Mouse (Mus musculus): ENCODE results near the gene Dot1l. TPM values are rescaled to one million over a fixed set of nuclear protein-coding genes. Genes with fewer than 3 reads are reported as not detected.

Dot1l gene
- polyA plus RNA-seq, 1 experiment from 2014 or later, result 19.5 TPM

- H3K9me3 ChIP-seq, result no peaks in the 10 kb centered on the region
- peak; percentile 10; the same call in 1 of the 2 replicates for ATAC-seq (ENCODE audit: low read depth)
- peak within 1 kb of the TSS; percentile 67 for H3K4me2 ChIP-seq
- H3K27ac ChIP-seq (replicated peaks), result no peak within 1 kb of the TSS
- peak within 1 kb of the TSS; percentile 46 for H3K4me3 ChIP-seq
- peaks cover 47% of the 10 kb centered on the region for H3K27me3 ChIP-seq
- H3K4me1 ChIP-seq (replicated peaks), result peaks cover 13% of the 10 kb centered on the region
- peak within 1 kb of the TSS; percentile 66 for H3K9ac ChIP-seq
- 4% methylated on average over 51 of the region's 51 CpGs for WGBS
- H3K36me3 ChIP-seq, result no peaks in the 10 kb centered on the region
Observed at GRCm38 (mm10) chr10:80843931-80844547, 89.0 kb downstream of the Dot1l start, which contains the start of gene Lingo3. TSS of gene Lingo3 (minus strand) at chr10:80844039.

MicroRNAs encoded within 50 kb of the gene (microRNA counts, 519-probe panel; counts per million panel counts)
- not detected for microRNA mmu-miR-1982

Small RNA genes within 50 kb of the gene (microRNA-seq; reads per million reads assigned to microRNA genes)
- 2.5 reads per million, percentile 10 among the genes with 10 or more reads in this experiment for gene Mir1982

Other genes starting within 250 kb of the Dot1l start
- 1.2 and 1.4 TPM in 2 replicates for gene Atp8b3, start 216.1 kb upstream of the Dot1l start, polyA plus RNA-seq (2015; fragmentation: Nextera tagmentation; extraction: Ambion mirVana)
- gene Rexo1, start 193.6 kb upstream of the Dot1l start, polyA plus RNA-seq (2015; fragmentation: Nextera tagmentation; extraction: Ambion mirVana), result 26.8 and 28.0 TPM in 2 replicates
- gene Klf16, start 177.9 kb upstream of the Dot1l start, polyA plus RNA-seq (2015; fragmentation: Nextera tagmentation; extraction: Ambion mirVana), result 4.9 and 5.5 TPM in 2 replicates
- 108 and 123 TPM in 2 replicates for gene Abhd17a, start 164.9 kb upstream of the Dot1l start, polyA plus RNA-seq (2015; fragmentation: Nextera tagmentation; extraction: Ambion mirVana)
- gene Scamp4, start 152.3 kb upstream of the Dot1l start, polyA plus RNA-seq (2015; fragmentation: Nextera tagmentation; extraction: Ambion mirVana), result 62.7 and 64.8 TPM in 2 replicates
- 3.0 and 4.8 TPM in 2 replicates for gene Adat3, start 152.3 kb upstream of the Dot1l start, polyA plus RNA-seq (2015; fragmentation: Nextera tagmentation; extraction: Ambion mirVana)
- 2.8 and 3.7 TPM in 2 replicates for gene Gm49322, start 149.2 kb upstream of the Dot1l start, polyA plus RNA-seq (2015; fragmentation: Nextera tagmentation; extraction: Ambion mirVana)
- 98.0 and 110 TPM in 2 replicates for gene Csnk1g2, start 132.4 kb upstream of the Dot1l start, polyA plus RNA-seq (2015; fragmentation: Nextera tagmentation; extraction: Ambion mirVana)
- gene Btbd2, start 98.1 kb upstream of the Dot1l start, polyA plus RNA-seq (2015; fragmentation: Nextera tagmentation; extraction: Ambion mirVana), result 93.9 and 100.0 TPM in 2 replicates
- 61.4 and 63.4 TPM in 2 replicates for gene Mknk2, start 77.1 kb upstream of the Dot1l start, polyA plus RNA-seq (2015; fragmentation: Nextera tagmentation; extraction: Ambion mirVana)
- 46.4 and 55.1 TPM in 2 replicates for gene Mob3a, start 53.2 kb upstream of the Dot1l start, polyA plus RNA-seq (2015; fragmentation: Nextera tagmentation; extraction: Ambion mirVana)
- 37.2 and 39.1 TPM in 2 replicates for gene Izumo4, start 53.0 kb upstream of the Dot1l start, polyA plus RNA-seq (2015; fragmentation: Nextera tagmentation; extraction: Ambion mirVana)
- 106 and 114 TPM in 2 replicates for gene Ap3d1, start 12.9 kb upstream of the Dot1l start, polyA plus RNA-seq (2015; fragmentation: Nextera tagmentation; extraction: Ambion mirVana)
- 67.5 and 71.0 TPM in 2 replicates for gene Sf3a2, start 43.0 kb downstream of the Dot1l start, polyA plus RNA-seq (2015; fragmentation: Nextera tagmentation; extraction: Ambion mirVana)
- gene Plekhj1, start 43.4 kb downstream of the Dot1l start, polyA plus RNA-seq (2015; fragmentation: Nextera tagmentation; extraction: Ambion mirVana), result 128 and 137 TPM in 2 replicates
- 0.11 TPM in 1 of 2 replicates, not detected in the other for gene Amh, start 50.0 kb downstream of the Dot1l start, polyA plus RNA-seq (2015; fragmentation: Nextera tagmentation; extraction: Ambion mirVana)
- gene Jsrp1, start 58.3 kb downstream of the Dot1l start, polyA plus RNA-seq (2015; fragmentation: Nextera tagmentation; extraction: Ambion mirVana), result 0.76 and 1.1 TPM in 2 replicates
- 1,173 and 1,183 TPM in 2 replicates for gene Oaz1, start 71.5 kb downstream of the Dot1l start, polyA plus RNA-seq (2015; fragmentation: Nextera tagmentation; extraction: Ambion mirVana)
- 2.3 and 3.2 TPM in 2 replicates for gene Lingo3, start 88.8 kb downstream of the Dot1l start, polyA plus RNA-seq (2015; fragmentation: Nextera tagmentation; extraction: Ambion mirVana)
- gene Lsm7, start 100.0 kb downstream of the Dot1l start, polyA plus RNA-seq (2015; fragmentation: Nextera tagmentation; extraction: Ambion mirVana), result 199 and 218 TPM in 2 replicates
- 62.0 and 66.2 TPM in 2 replicates for gene Sppl2b, start 100.1 kb downstream of the Dot1l start, polyA plus RNA-seq (2015; fragmentation: Nextera tagmentation; extraction: Ambion mirVana)
- 0.08 and 0.31 TPM in 2 replicates for gene Tmprss9, start 116.6 kb downstream of the Dot1l start, polyA plus RNA-seq (2015; fragmentation: Nextera tagmentation; extraction: Ambion mirVana)
- gene Timm13, start 145.8 kb downstream of the Dot1l start, polyA plus RNA-seq (2015; fragmentation: Nextera tagmentation; extraction: Ambion mirVana), result 328 and 331 TPM in 2 replicates
- gene Lmnb2, start 163.0 kb downstream of the Dot1l start, polyA plus RNA-seq (2015; fragmentation: Nextera tagmentation; extraction: Ambion mirVana), result 38.3 and 41.6 TPM in 2 replicates
- gene Gadd45b, start 174.9 kb downstream of the Dot1l start, polyA plus RNA-seq (2015; fragmentation: Nextera tagmentation; extraction: Ambion mirVana), result 8.8 and 9.0 TPM in 2 replicates

Measured in neural tube, embryonic 13.5 days (tissue).